Mouse (Mus musculus) frontal cortex, adult (tissue): ENCODE measurements around the gene Aprt.

Source experiments
- ATAC-seq: cut with Nextera tagmentation; 2 replicates; pipeline ENCODE4 v1.9.2; 2017; ENCODE audit warnings: mild to moderate bottlenecking, moderate library complexity, mixed read lengths; ENCODE audit not compliant: low TSS enrichment

Aprt gene

DNA sequence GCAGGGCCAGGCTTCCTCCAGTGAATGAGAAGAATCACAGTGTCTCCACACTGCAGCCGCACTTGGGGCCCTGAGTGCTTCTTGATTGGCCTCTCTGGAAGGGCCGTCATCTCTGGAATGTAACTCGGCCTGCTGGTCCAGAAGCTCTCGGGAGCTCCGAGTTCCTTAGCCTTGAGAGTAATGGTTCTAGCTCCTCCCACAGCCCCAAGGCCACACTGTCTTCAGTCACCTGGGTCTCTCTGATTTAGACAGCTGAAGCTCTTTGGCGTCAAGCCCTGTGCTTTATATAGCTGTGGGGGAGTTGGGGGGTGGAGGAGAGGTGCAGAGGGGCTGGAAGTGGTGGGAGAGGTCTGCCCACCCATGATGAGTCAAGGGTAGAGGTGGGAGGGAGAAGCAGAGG is 39.7 kb downstream of the Aprt start:
- no peak; the same call in 1 of the 2 replicates for ATAC-seq

DNA sequence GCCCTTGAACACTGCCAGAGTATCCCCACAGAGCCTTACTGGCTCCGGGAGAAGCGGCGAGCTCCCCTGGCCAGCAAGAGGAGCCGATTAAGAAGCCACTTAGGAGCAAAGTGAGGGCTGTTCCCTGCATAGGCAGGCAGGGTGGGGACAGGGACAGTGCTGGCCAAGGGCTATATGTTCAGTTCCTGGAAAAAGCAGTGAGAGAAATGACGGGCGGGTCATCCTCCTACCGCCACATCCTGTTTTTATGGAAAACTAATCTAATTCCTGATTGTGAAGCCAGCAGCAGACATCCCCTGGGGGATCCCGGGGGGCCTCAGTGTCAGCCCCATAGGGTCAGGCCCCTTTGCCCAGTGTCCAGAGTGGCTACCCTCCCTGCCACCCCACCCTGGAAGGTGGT is 45.4 kb downstream of the Aprt start:
- ATAC-seq = no peak

DNA sequence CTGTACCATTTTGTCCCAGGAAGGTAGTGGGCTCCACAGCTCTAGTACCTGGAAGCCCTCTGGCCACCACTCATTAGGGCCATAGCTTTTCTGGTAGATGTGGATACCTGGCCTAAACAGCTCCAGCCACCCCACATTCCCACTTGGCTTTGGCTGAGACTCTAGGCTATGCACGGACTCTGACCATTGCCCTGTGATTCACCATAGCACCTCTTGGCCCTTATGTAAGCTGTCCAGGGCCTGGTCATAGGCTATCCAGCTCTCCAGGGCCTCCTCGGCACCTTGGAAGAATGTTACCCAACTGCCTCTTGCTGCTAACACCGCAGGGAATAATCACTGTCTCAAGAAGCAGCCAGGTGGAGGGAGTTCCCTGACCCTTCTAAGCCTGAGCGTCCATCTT is 47.5 kb downstream of the Aprt start:
- no peak for ATAC-seq

DNA sequence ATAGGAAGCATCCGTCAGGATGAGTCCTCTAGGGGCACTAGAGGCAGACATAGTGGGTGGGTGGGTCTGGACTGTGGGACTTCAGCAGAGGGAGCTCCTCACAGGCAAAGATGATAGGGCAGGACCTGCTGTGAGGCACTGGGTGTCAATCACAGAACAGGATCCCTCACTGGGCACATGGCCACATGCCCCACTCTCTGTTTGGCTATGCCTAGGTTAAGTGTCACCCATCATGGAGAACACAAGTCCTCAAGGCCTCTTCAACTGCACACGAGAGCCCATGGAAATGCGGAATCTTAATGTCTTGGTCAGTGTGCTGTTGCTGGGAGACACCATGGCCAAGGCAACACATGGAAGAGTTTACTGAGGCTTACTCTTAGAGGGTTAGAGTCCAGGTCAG is 48.8 kb downstream of the Aprt start:
- ATAC-seq = no peak

DNA sequence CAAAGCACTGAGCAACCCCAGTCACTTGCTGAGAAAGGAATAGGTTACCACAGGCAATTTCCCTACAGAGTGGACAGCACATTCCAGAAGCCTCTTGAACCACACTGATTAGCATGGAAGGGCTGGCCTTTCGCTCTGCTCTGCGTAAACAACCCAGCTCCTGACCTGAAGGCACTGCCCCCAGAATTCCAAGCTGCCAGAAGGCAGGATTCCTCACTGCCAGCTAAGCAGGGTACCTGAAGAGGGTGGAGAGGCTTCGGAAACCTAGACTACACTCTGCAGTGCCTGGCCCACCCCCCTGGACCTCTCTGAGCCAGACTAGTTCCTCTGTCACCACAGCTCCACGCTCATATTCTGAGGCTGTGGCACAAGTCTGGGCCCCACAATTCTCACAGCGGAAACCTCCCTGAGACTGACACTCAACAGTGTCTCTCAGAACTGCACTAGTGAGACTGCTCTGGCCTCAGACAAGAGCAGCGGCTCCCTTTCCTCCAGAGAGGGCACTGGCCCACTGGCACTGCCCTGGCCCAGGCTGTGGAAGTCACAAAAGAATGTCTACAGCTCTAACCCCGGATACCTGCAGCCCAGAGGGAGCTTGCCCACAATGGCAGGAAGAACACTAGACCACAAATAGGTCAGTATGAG is 50.1 kb downstream of the Aprt start:
- ATAC-seq = no peak

DNA sequence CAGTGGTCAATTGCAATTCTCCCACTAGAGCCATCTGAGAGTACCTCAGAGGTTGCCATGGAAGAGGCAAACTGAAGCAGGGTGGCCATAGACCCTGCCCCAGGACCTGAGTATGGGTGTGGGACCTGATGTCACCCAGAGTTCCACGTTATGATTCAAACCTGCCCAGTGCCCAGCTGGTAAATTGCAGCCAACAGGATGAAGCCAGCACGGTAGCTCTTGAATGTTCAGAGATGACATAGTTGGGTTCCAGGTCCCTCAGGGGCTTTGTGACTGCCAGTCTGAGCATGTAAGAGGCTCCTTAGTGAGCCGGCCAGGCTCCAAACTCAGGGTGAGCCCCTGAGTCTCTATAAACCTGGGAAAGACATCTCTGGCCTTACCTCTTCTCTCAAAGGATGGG is 50.6 kb downstream of the Aprt start:
- ATAC-seq = no peak

DNA sequence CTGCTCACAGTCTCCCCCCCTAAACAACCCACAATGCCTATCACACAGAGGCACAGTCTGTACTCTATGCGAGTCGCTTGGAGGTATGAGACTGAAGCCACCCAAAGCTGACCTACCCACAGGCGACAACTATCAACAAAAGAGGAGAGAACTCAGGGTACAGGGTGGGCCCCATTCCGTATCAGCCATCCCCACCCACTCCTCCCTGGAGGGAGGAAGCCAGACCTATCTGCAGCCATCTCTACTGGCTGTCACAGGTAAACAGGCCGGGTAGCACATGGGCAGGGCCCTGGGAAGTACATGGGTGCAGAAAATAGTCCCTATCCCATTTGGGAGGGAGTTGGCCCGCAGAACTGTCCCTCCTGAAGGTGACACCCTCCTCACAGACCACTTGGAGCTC is 51.7 kb downstream of the Aprt start:
- no peak for ATAC-seq
